Mouse (Mus musculus) forebrain, embryonic 10.5 days (tissue): ENCODE measurements around the gene Eci2. TPM values are rescaled to one million over a fixed set of nuclear protein-coding genes. Genes with fewer than 3 reads are reported as not detected.

ENCODE experiments used
- DNase-seq: peaks from one replicate; pipeline ENCODE4 v3.0.0-alpha.2; 2017; ENCODE audit warnings: low spot score; ENCODE audit errors: extremely low spot score
- H3K27ac ChIP-seq: fragments of 300-500 bp; sonication (generic); 2 replicates; pipeline ENCODE4 v1.5.1; 2016; ENCODE audit warnings: mild to moderate bottlenecking
- H3K27me3 ChIP-seq: fragments of 300-500 bp; sonication (generic); 2 replicates; pipeline ENCODE4 v1.6.1; 2016; ENCODE audit warnings: mild to moderate bottlenecking; ENCODE audit not compliant: poor library complexity, severe bottlenecking
- H3K36me3 ChIP-seq: fragments of 300-500 bp; sonication (generic); replicated peaks from 2 replicates; pipeline ENCODE4 v1.6.1; 2016; ENCODE audit warnings: mild to moderate bottlenecking, moderate library complexity
- H3K4me1 ChIP-seq: fragments of 300-500 bp; sonication (generic); 2 replicates; pipeline ENCODE4 v1.6.1; 2016
- H3K4me3 ChIP-seq: fragments of 300-500 bp; sonication (generic); 2 replicates; pipeline ENCODE4 v1.5.1; 2016; ENCODE audit warnings: mild to moderate bottlenecking, moderate library complexity
- H3K9me3 ChIP-seq: fragments of 300-500 bp; sonication (generic); 2 replicates; pipeline ENCODE4 v1.6.1; 2016; ENCODE audit warnings: mild to moderate bottlenecking, moderate library complexity
- WGBS: fragments of 180-500 bp; shearing (Covaris S2); methylation state at CpG from one replicate; pipeline ENCODE4 v1.1.7; 2016; 5-methylcytosine and 5-hydroxymethylcytosine counted together
- polyA plus RNA-seq: library from polyadenylated mRNA; unstranded; fragments of >200 nt; fragmentation: Nextera tagmentation; extraction: Ambion mirVana; gene quantifications from 2 replicates; pipeline ENCODE4 v1.2.1, GENCODE M21; 2016

The Eci2 gene
- 86.4 and 87.2 TPM in 2 replicates for polyA plus RNA-seq

- Histone ChIP-seq H3K4me1 (peaks cover 8% of the 10 kb centered on the region), H3K27me3 (no peaks in the 10 kb centered on the region), H3K36me3 (no peaks in the 10 kb centered on the region), H3K4me3 (peak within 1 kb of the TSS; percentile 32), H3K27ac (0 out of 2 replicates have a peak within 1 kb of the TSS, but pooled peaks have one; percentile 11), H3K9me3 (no peaks in the 10 kb centered on the region)
- DNase-seq: peak; percentile 25
- WGBS: 5% methylated on average over 6 of the region's 6 CpGs
These were observed at the start of gene Eci2 for GRCm38 (mm10) chr13:35026879-35027278. Gene Eci2, minus strand, starts transcription at chr13:35027096.

DNA sequence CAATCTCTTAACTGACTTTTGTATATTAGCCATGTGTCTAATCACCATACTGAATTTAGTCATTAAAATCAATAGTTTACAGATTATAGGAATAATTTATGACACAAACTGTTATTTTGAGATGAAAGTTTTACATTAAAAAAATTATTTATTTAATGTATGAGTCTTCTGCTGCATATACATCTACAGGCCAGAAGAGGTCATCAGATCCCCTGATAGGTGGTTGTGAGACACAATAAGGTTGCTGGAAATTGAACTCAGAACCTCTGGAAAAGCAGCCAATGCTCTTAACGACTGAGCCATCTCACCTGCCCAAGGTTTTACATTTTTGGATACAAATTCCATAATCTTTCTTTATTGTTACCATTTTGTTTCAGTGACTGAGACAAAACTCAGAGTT lies 48.0 kb upstream of the Eci2 start:
- 0 out of 2 replicates have a peak, but pooled peaks cover 3% of the 10 kb centered on the region for H3K4me1 ChIP-seq
- H3K27ac ChIP-seq: no peak overlapping the region
- H3K36me3 ChIP-seq: no peaks in the 10 kb centered on the region
- no peak for DNase-seq
- no peak overlapping the region for H3K4me3 ChIP-seq
- H3K9me3 ChIP-seq: no peaks in the 10 kb centered on the region
- 62% methylated on average over 1 of the region's 1 CpGs for WGBS
- no peaks in the 10 kb centered on the region for H3K27me3 ChIP-seq

GRCm38 (mm10) chr13:35070485-35071472 lies 43.9 kb upstream of the Eci2 start:
- Histone ChIP-seq H3K4me1 (0 out of 2 replicates have a peak, but pooled peaks cover 3% of the 10 kb centered on the region), H3K36me3 (no peaks in the 10 kb centered on the region), H3K27me3 (no peaks in the 10 kb centered on the region), H3K27ac (no peak overlapping the region), H3K9me3 (no peaks in the 10 kb centered on the region), H3K4me3 (no peak overlapping the region)
- DNase-seq: no peak
- 83% methylated on average over 9 of the region's 9 CpGs for WGBS

- Histone ChIP-seq H3K9me3 (no peaks in the 10 kb centered on the region), H3K27me3 (no peaks in the 10 kb centered on the region), H3K4me1 (0 out of 2 replicates have a peak, but pooled peaks cover 3% of the 10 kb centered on the region), H3K27ac (no peak overlapping the region), H3K4me3 (no peak overlapping the region), H3K36me3 (no peaks in the 10 kb centered on the region)
- DNase-seq: no peak
- WGBS: 74% methylated on average over 2 of the region's 2 CpGs
These were observed 40.2 kb upstream of the Eci2 start for GRCm38 (mm10) chr13:35067084-35067483.

- no peak for DNase-seq
- no peak overlapping the region for H3K27ac ChIP-seq
- H3K36me3 ChIP-seq: no peaks in the 10 kb centered on the region
- H3K27me3 ChIP-seq: no peaks in the 10 kb centered on the region
- no peaks in the 10 kb centered on the region for H3K9me3 ChIP-seq
- 83% methylated on average over 2 of the region's 2 CpGs for WGBS
- 0 out of 2 replicates have a peak, but pooled peaks cover 3% of the 10 kb centered on the region for H3K4me1 ChIP-seq
- H3K4me3 ChIP-seq: no peak overlapping the region
These were observed 39.1 kb upstream of the Eci2 start for GRCm38 (mm10) chr13:35066033-35066432.

DNA sequence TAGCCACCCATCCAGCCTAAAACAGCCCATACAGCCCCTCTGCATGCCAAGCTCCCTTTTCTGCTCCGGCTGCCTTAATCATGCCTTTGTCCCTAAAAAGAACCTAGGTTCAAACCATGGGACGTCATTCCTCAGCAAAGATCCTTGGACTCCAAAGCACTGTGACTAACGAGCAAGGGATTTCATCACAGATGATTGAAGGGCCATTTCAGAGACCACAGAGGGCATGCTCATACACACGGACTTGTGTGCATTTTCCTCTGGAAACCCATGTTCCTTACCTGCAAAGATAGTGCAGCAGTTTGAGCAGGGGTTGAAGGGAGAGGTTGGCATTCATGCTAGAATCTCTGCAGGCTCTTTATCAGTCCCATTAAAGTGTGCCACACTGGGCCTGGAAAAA lies 37.5 kb upstream of the Eci2 start:
- no peaks in the 10 kb centered on the region for H3K9me3 ChIP-seq
- no peaks in the 10 kb centered on the region for H3K36me3 ChIP-seq
- no peak overlapping the region for H3K27ac ChIP-seq
- H3K4me1 ChIP-seq: no peaks in the 10 kb centered on the region
- H3K27me3 ChIP-seq: no peaks in the 10 kb centered on the region
- H3K4me3 ChIP-seq: no peak overlapping the region
- WGBS: 57% methylated on average over 4 of the region's 4 CpGs
- DNase-seq: no peak

DNA sequence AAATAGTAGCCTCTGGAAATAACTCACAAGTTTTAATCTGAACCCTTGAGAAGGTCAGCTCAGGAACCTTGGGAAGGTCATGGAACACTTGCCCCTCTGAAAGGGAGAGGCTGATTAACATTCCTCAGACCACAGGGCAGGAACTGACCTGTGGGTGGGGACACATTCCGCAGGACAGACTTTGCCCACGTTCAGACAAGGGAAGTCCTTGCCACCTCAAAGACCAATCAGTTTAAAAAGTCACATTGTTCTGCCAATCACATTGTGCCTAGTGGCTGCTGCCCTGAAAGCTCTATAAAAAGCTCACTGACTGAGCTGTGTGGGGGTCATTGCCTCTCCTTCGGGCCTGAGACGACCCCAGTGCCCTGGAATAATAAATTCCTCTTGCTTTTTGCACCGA lies 31.2 kb upstream of the Eci2 start:
- Histone ChIP-seq H3K4me3 (no peak overlapping the region), H3K36me3 (no peaks in the 10 kb centered on the region), H3K27ac (no peak overlapping the region), H3K27me3 (no peaks in the 10 kb centered on the region), H3K4me1 (peaks cover 11% of the 10 kb centered on the region), H3K9me3 (no peaks in the 10 kb centered on the region)
- no peak for DNase-seq
- 19% methylated on average over 5 of the region's 5 CpGs for WGBS

- WGBS: 80% methylated on average over 5 of the region's 5 CpGs
- Histone ChIP-seq H3K9me3 (no peaks in the 10 kb centered on the region), H3K27me3 (no peaks in the 10 kb centered on the region), H3K27ac (no peak overlapping the region), H3K4me1 (no peaks in the 10 kb centered on the region), H3K4me3 (no peak overlapping the region), H3K36me3 (no peaks in the 10 kb centered on the region)
- no peak for DNase-seq
These were observed 9.6 kb upstream of the Eci2 start for GRCm38 (mm10) chr13:35036486-35036885.

DNA sequence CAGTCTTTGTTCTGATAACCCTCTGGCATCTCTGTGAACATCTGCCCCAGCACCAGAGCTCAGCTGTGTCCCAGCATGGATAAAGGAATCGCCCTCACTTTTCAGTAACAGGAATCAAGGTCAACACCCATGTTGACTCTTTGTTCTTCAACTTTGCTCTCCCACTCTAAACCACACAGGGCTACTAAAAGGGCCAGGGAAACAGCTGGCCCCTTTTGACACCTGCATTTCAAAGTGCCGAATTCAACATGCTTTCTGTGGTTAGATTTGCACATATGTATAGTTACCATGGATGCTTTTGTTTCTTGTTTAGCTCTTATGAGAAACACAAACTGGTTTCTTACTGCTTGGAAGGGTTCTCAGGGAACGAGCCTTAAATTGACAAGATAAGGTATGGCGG lies 8.8 kb upstream of the Eci2 start:
- Histone ChIP-seq H3K27me3 (no peaks in the 10 kb centered on the region), H3K36me3 (no peaks in the 10 kb centered on the region), H3K4me3 (no peak overlapping the region), H3K4me1 (no peaks in the 10 kb centered on the region), H3K9me3 (no peaks in the 10 kb centered on the region), H3K27ac (no peak overlapping the region)
- 88% methylated on average over 4 of the region's 4 CpGs for WGBS
- DNase-seq: no peak

- H3K4me3 ChIP-seq: no peak overlapping the region
- no peaks in the 10 kb centered on the region for H3K36me3 ChIP-seq
- H3K4me1 ChIP-seq: peaks cover 8% of the 10 kb centered on the region; the same call in 1 of the 2 replicates
- WGBS: 82% methylated on average over 4 of the region's 4 CpGs
- no peak for DNase-seq
- no peak overlapping the region for H3K27ac ChIP-seq
- H3K9me3 ChIP-seq: no peaks in the 10 kb centered on the region
- H3K27me3 ChIP-seq: no peaks in the 10 kb centered on the region
These were observed 6.7 kb upstream of the Eci2 start for GRCm38 (mm10) chr13:35033571-35033970.

GRCm38 (mm10) chr13:35031684-35032082 lies 4.8 kb upstream of the Eci2 start:
- 74% methylated on average over 4 of the region's 4 CpGs for WGBS
- Histone ChIP-seq H3K36me3 (no peaks in the 10 kb centered on the region), H3K4me1 (peaks cover 8% of the 10 kb centered on the region), H3K9me3 (no peaks in the 10 kb centered on the region), H3K27ac (no peak overlapping the region), H3K4me3 (no peak overlapping the region), H3K27me3 (no peaks in the 10 kb centered on the region)
- DNase-seq: no peak

DNA sequence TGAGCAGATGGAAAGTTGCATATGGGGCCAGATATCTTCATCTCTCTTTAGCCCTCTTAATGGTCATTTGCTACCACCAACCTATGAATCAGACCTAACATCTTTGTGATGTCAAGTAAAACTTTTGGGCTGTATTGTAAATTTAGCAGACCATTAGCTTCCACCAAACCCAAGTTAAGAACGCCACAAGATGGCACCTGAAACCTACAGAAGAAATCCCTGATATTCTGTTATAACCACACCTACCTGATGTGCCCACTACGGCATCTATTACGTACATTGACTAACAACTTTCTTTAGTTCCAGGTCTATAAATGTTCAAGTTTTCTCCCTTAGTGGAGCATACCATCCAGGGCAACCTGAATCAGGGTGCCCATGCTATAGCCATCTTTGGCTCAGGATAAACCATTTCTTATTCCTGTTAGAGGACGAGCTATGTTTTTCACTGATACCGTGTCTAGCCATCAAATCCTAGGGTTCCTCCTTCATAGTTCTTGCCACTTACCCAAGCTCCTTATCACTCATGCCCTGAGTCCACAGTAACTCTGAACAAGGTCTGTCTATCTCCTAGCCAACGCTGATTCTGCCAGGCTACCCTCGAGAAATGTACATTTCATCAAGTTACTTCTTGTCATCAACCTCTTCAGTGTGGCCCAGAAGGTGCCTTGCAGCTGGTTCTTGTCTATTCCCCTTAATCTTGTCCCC lies 4.2 kb upstream of the Eci2 start:
- Histone ChIP-seq H3K27me3 (no peaks in the 10 kb centered on the region), H3K27ac (no peak overlapping the region), H3K36me3 (no peaks in the 10 kb centered on the region), H3K4me3 (no peak overlapping the region), H3K9me3 (no peaks in the 10 kb centered on the region), H3K4me1 (peaks cover 8% of the 10 kb centered on the region)
- no peak for DNase-seq
- WGBS: 94% methylated on average over 7 of the region's 7 CpGs

GRCm38 (mm10) chr13:35028365-35028764 lies 1.5 kb upstream of the Eci2 start:
- Histone ChIP-seq H3K36me3 (no peaks in the 10 kb centered on the region), H3K27ac (no peak overlapping the region), H3K4me3 (no peak overlapping the region), H3K27me3 (no peaks in the 10 kb centered on the region), H3K9me3 (no peaks in the 10 kb centered on the region), H3K4me1 (peaks cover 8% of the 10 kb centered on the region)
- 91% methylated on average over 3 of the region's 3 CpGs for WGBS
- DNase-seq: no peak
